ENCODE assay signal across 23 mouse cellular contexts in genomic region chr2:160070441-160070840, GRCm38 (mm10).
DNase-seq lines count a peak whose midpoint lies in the region; ATAC-seq lines count a peak whose summit lies in the region.
"Had no signal": no experiment of that assay in that cellular context is flagged by ENCODE, and none has a peak within 500 bp of the region (broad histone marks: within the 10 kb centered on the region; RNA-seq: fewer than 3 reads in every experiment).

No protein-coding gene starts in this region.

- DNase-seq in liver: no peak
- no peak for DNase-seq in urinary bladder, postnatal 10 days (ENCODE audit: low spot score)
- DNase-seq in frontal cortex, postnatal 14 days (ENCODE audit: low spot score in 2 of 2): no peak
- DNase-seq: adrenal gland, postnatal 36 days; cerebellum, adult 9-11 months; embryo, embryonic 11 days; heart, postnatal 14 days; kidney, postnatal 36 days; layer of hippocampus, adult 9-11 months; left cerebral cortex, postnatal 4 days; liver, embryonic 13.5 days; midbrain, embryonic 14.5 days; right cerebral cortex, postnatal 25 days had no signal

- no peaks in the 10 kb centered on the region for H3K4me1 ChIP-seq in liver, embryonic 16.5 days (ENCODE audit: control insufficient read depth, low read depth, low read length)
- peaks cover 2% of the 10 kb centered on the region; the same call in 1 of the 2 replicates for H3K4me1 ChIP-seq in brown adipose tissue, adult 24 weeks (ENCODE audit: control insufficient read depth, insufficient read depth, insufficient read length, low read length)
- H3K4me1 ChIP-seq: liver, embryonic 13.5 days; megakaryocyte, embryonic 14.5 days had no signal

- H3K4me2 ChIP-seq in liver, embryonic 16.5 days (ENCODE audit: low read depth, low read length): no peak overlapping the region
- H3K4me2 ChIP-seq: forebrain, embryonic 15.5 days; heart, embryonic 12.5 days; hindbrain, embryonic 14.5 days; liver, embryonic 13.5 days had no signal

- H3K27me3 ChIP-seq in liver, embryonic 16.5 days (ENCODE audit: control insufficient read depth, insufficient read depth, low read depth, low read length): no peaks in the 10 kb centered on the region
- H3K27me3 ChIP-seq: forebrain, embryonic 15.5 days; heart, embryonic 12.5 days; liver, embryonic 13.5 days; megakaryocyte, embryonic 14.5 days; Patski had no signal

- H3K9me3 ChIP-seq in liver, embryonic 16.5 days (replicated peaks; ENCODE audit: control insufficient read depth, low read length): no peaks in the 10 kb centered on the region
- H3K9me3 ChIP-seq: forebrain, embryonic 15.5 days; heart, embryonic 12.5 days; liver, embryonic 13.5 days had no signal

- H3K36me3 ChIP-seq in liver, embryonic 16.5 days (ENCODE audit: control insufficient read depth, insufficient read depth): no peaks in the 10 kb centered on the region
- H3K36me3 ChIP-seq: forebrain, embryonic 15.5 days; heart, embryonic 12.5 days; liver, embryonic 13.5 days had no signal

- H3K4me3 ChIP-seq in liver, embryonic 16.5 days (ENCODE audit: low read depth, low read length): no peak overlapping the region
- no peak overlapping the region for H3K4me3 ChIP-seq in brown adipose tissue, adult 24 weeks (ENCODE audit: insufficient read depth, low read depth, low read length)
- H3K4me3 ChIP-seq: forebrain, embryonic 15.5 days; heart, embryonic 12.5 days; left cerebral cortex, adult 2 months; liver, embryonic 13.5 days; megakaryocyte, embryonic 14.5 days had no signal

- peak; percentile 41; the same call in 1 of the 2 replicates for ATAC-seq in liver, embryonic 16.5 days (ENCODE audit: low read depth)
- peak; percentile 12 to 72; a peak in 2 of 4 replicates for ATAC-seq in hematopoietic stem cell, adult 5-6 weeks (replicated peaks in 1 of 2; ENCODE audit: insufficient read depth in 1 of 2, low FRiP score in 2 of 2, low TSS enrichment in 1 of 2, low read depth in 1 of 2, poor library complexity in 2 of 2, severe bottlenecking in 2 of 2)
- ATAC-seq in monocyte, adult 5-6 weeks (replicated peaks; ENCODE audit: insufficient number of reproducible peaks, low FRiP score, low TSS enrichment, poor library complexity, severe bottlenecking): peak; percentile 90
- ATAC-seq: forebrain, embryonic 15.5 days; Patski had no signal

- 24% methylated on average over 2 of the region's 2 CpGs for WGBS in liver, embryonic 16.5 days (ENCODE audit: insufficient replicate concordance)

- no peak overlapping the region for H3K27ac ChIP-seq in liver, embryonic 16.5 days (ENCODE audit: low read length)
- peak overlapping the region; percentile 31; the same call in 1 of the 2 replicates for H3K27ac ChIP-seq in brown adipose tissue, adult 24 weeks (replicated peaks; ENCODE audit: low read depth, low read length)
- H3K27ac ChIP-seq: forebrain, embryonic 15.5 days; hindbrain, embryonic 14.5 days; left cerebral cortex, adult 2 months; liver, embryonic 13.5 days had no signal

- no peak overlapping the region for H3K9ac ChIP-seq in liver, embryonic 16.5 days (ENCODE audit: low read depth, low read length)
- H3K9ac ChIP-seq: forebrain, embryonic 15.5 days; heart, embryonic 12.5 days; hindbrain, embryonic 14.5 days; liver, embryonic 13.5 days had no signal
